Mouse (Mus musculus): ENCODE data around the gene Tmem38b. TPM values are rescaled to one million over a fixed set of nuclear protein-coding genes. Genes with fewer than 3 reads are reported as not detected.
A peak's percentile ranks its signal among the peaks of the same experiment; 100 is the strongest.
"Not testable (repeated sequence)": the region's sequence is repeated elsewhere in the genome, so short reads cannot be mapped to it uniquely, and the experiment has no call there.

Tmem38b gene
- total and polyA plus RNA-seq, 3 experiments = 5.9 to 29.0 (median 23.7) TPM

GRCm38 (mm10) chr4:53798896-53799676 is 26.8 kb upstream of the Tmem38b start:
- TF ChIP-seq CTCF (IDR thresholded peaks at IDR 0.05) = no peak
- no peak for TF ChIP-seq EP300 (IDR thresholded peaks at IDR 0.05; ENCODE audit: insufficient read depth, low read depth, low read length)
- TF ChIP-seq POLR2A (IDR thresholded peaks at IDR 0.05; ENCODE audit: insufficient read depth, low read depth, low read length) = no peak
- no peaks in the 10 kb centered on the region for H3K79me2 ChIP-seq (replicated peaks; ENCODE audit: control insufficient read depth, insufficient read depth, low read length)
- DNase-seq = no peak
- H3K27ac ChIP-seq = no peak overlapping the region
- intact Hi-C loops (cut with DNase I) = loop anchor here (5.0 kb wide), 1 partner anchor 43 kb away; no protein-coding TSS in a partner anchor
- H3K27me3 ChIP-seq (ENCODE audit: control insufficient read depth, insufficient read depth, low read length) = no peaks in the 10 kb centered on the region
- H3K36me3 ChIP-seq (ENCODE audit: control insufficient read depth, insufficient read depth, low read length) = peaks cover 2% of the 10 kb centered on the region; the same call in 1 of the 2 replicates
- no peak overlapping the region for H3K4me3 ChIP-seq
- peaks cover 2% of the 10 kb centered on the region; the same call in 1 of the 2 replicates for H3K4me1 ChIP-seq (ENCODE audit: control insufficient read depth, insufficient read depth, low read length)
- 24% methylated on average over 7 of the region's 7 CpGs for WGBS
- no peak overlapping the region for H3K9ac ChIP-seq (ENCODE audit: low read depth, low read length)

DNA sequence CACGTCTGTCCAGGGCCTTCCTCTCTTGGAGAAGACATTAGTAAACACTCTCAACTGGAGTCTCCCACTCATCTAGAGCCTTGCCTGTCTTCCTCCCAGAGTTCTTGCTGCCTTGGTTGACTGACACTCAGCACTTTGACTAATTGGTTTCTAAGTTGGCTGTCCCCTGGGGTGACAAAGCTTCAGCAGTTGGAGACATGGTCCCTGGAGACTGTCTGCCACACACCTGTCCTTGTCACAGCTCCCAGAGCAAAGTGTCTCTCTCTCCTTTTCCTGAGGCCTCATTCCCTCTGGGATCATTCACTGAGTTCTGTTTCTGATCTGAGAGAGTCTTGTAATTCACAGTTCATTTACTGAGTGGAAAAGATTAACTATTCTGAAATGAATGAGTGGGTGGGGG is 26.1 kb upstream of the Tmem38b start:
- Histone ChIP-seq H3K4me3 (no peak overlapping the region), H3K27ac (no peak overlapping the region; the same call in 1 of the 2 replicates), H3K79me2 (replicated peaks; ENCODE audit: control insufficient read depth, insufficient read depth, low read length) (no peaks in the 10 kb centered on the region), H3K27me3 (ENCODE audit: control insufficient read depth, insufficient read depth, low read length) (no peaks in the 10 kb centered on the region), H3K4me1 (ENCODE audit: control insufficient read depth, insufficient read depth, low read length) (peaks cover 2% of the 10 kb centered on the region; the same call in 1 of the 2 replicates), H3K36me3 (ENCODE audit: control insufficient read depth, insufficient read depth, low read length) (peaks cover 2% of the 10 kb centered on the region; the same call in 1 of the 2 replicates), H3K9ac (ENCODE audit: low read depth, low read length) (no peak overlapping the region)
- DNase-seq = no peak
- TF ChIP-seq CTCF (IDR thresholded peaks at IDR 0.05) (no peak), POLR2A (IDR thresholded peaks at IDR 0.05; ENCODE audit: insufficient read depth, low read depth, low read length) (no peak), EP300 (IDR thresholded peaks at IDR 0.05; ENCODE audit: insufficient read depth, low read depth, low read length) (no peak)
- 43% methylated on average over 1 of the region's 1 CpGs for WGBS
- intact Hi-C loops (cut with DNase I) = loop anchor here (5.0 kb wide), 1 partner anchor 43 kb away; no protein-coding TSS in a partner anchor

- intact Hi-C loops (cut with DNase I); H3K27me3 ChIP-seq (ENCODE audit: control insufficient read depth, insufficient read depth, low read length); H3K27ac ChIP-seq; H3K79me2 ChIP-seq (replicated peaks; ENCODE audit: control insufficient read depth, insufficient read depth, low read length); H3K4me3 ChIP-seq; H3K4me1 ChIP-seq (ENCODE audit: control insufficient read depth, insufficient read depth, low read length); H3K36me3 ChIP-seq (ENCODE audit: control insufficient read depth, insufficient read depth, low read length); H3K9ac ChIP-seq (ENCODE audit: low read depth, low read length); DNase-seq: not testable (repeated sequence)
- WGBS = 91% methylated on average over 8 of the region's 8 CpGs
These were observed 22.2 kb upstream of the Tmem38b start for GRCm38 (mm10) chr4:53803674-53804073.

DNA sequence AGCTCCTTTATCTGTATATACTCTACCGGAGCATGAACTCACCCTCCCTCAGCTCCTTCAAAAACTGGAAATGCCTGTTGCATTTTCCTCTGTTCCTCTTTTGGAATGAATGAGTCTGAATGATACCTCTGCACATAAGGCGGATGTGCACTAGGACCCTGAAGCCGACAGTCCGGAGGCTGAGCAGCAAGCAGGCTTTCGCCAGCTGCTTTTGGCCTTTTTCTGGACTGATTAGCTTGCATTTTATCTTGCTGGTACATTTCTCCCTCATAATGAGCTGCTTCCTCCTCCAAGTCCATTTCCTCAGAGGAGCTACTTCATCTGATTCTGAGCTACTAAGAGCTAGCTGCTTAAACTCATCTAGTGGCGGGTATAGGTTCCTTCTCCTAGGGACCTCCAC is 19.4 kb upstream of the Tmem38b start:
- 64% methylated on average over 6 of the region's 6 CpGs for WGBS
- DNase-seq = peak in 1 of 2 experiments; percentile 26

GRCm38 (mm10) chr4:53818320-53818719 is 7.5 kb upstream of the Tmem38b start:
- Histone ChIP-seq H3K36me3 (ENCODE audit: control insufficient read depth, insufficient read depth, low read length) (no peaks in the 10 kb centered on the region), H3K4me1 (ENCODE audit: control insufficient read depth, insufficient read depth, low read length) (no peaks in the 10 kb centered on the region), H3K27me3 (ENCODE audit: control insufficient read depth, insufficient read depth, low read length) (no peaks in the 10 kb centered on the region), H3K4me3 (no peak overlapping the region), H3K27ac (no peak overlapping the region), H3K9ac (ENCODE audit: low read depth, low read length) (no peak overlapping the region), H3K79me2 (replicated peaks; ENCODE audit: control insufficient read depth, insufficient read depth, low read length) (no peaks in the 10 kb centered on the region)
- 25% methylated on average over 5 of the region's 5 CpGs for WGBS
- intact Hi-C loops (cut with DNase I) = no loop called here
- no peak for DNase-seq
- TF ChIP-seq POLR2A (IDR thresholded peaks at IDR 0.05; ENCODE audit: insufficient read depth, low read depth, low read length) = no peak
- TF ChIP-seq EP300 (IDR thresholded peaks at IDR 0.05; ENCODE audit: insufficient read depth, low read depth, low read length) = no peak
- no peak for TF ChIP-seq CTCF (IDR thresholded peaks at IDR 0.05)

More for the DNA sequence above, 19.4 kb upstream of the Tmem38b start:
- H3K9ac ChIP-seq (ENCODE audit: low read depth, low read length); H3K27ac ChIP-seq; H3K4me1 ChIP-seq (ENCODE audit: control insufficient read depth, insufficient read depth, low read length); H3K79me2 ChIP-seq (replicated peaks; ENCODE audit: control insufficient read depth, insufficient read depth, low read length); H3K36me3 ChIP-seq (ENCODE audit: control insufficient read depth, insufficient read depth, low read length); H3K4me3 ChIP-seq; intact Hi-C loops (cut with DNase I); H3K27me3 ChIP-seq (ENCODE audit: control insufficient read depth, insufficient read depth, low read length): not testable (repeated sequence)

- peak; percentile 41 to 69 for DNase-seq
- H3K27me3 ChIP-seq (ENCODE audit: control insufficient read depth, insufficient read depth, low read length) = no peaks in the 10 kb centered on the region
- peaks cover 10% of the 10 kb centered on the region for H3K36me3 ChIP-seq (ENCODE audit: control insufficient read depth, insufficient read depth, low read length)
- TF ChIP-seq CTCF (IDR thresholded peaks at IDR 0.05) (peak; percentile 54), EP300 (IDR thresholded peaks at IDR 0.05; ENCODE audit: insufficient read depth, low read depth, low read length) (no peak), POLR2A (IDR thresholded peaks at IDR 0.05; ENCODE audit: insufficient read depth, low read depth, low read length) (no peak)
- H3K9ac ChIP-seq (ENCODE audit: low read depth, low read length) = no peak overlapping the region
- 0 out of 2 replicates have a peak, but pooled peaks cover 2% of the 10 kb centered on the region for H3K79me2 ChIP-seq (replicated peaks; ENCODE audit: control insufficient read depth, insufficient read depth, low read length)
- no peak overlapping the region for H3K4me3 ChIP-seq
- H3K27ac ChIP-seq = no peak overlapping the region
- whole genome bisulfite sequencing = 9% methylated on average over 6 of the region's 6 CpGs
- peaks cover 2% of the 10 kb centered on the region for H3K4me1 ChIP-seq (ENCODE audit: control insufficient read depth, insufficient read depth, low read length)
- intact Hi-C loops (cut with DNase I) = no loop called here
These were observed 2.1 kb upstream of the Tmem38b start for GRCm38 (mm10) chr4:53823697-53824096.

Data from heart, adult 2 months (tissue).